Mouse (Mus musculus) limb, embryonic 14.5 days (tissue): ENCODE results near the gene Gpr83. TPM values are rescaled to one million over a fixed set of nuclear protein-coding genes. Genes with fewer than 3 reads are reported as not detected.
"Not testable (repeated sequence)": the region's sequence is repeated elsewhere in the genome, so short reads cannot be mapped to it uniquely, and the experiment has no call there.

ENCODE experiments used
- ATAC-seq: fragments of 200-750 bp; cut with Nextera tagmentation; 2 replicates; pipeline ENCODE4 v1.8.0; 2017; ENCODE audit warnings: low read depth, moderate number of reproducible peaks, moderate TSS enrichment; ENCODE audit not compliant: low FRiP score
- DNase-seq: peaks from one replicate; pipeline ENCODE4 v3.0.0-alpha.2; 2015; ENCODE audit warnings: low spot score
- H3K27ac ChIP-seq: fragments of 300-500 bp; sonication (generic); replicated peaks from 2 replicates; pipeline ENCODE4 v1.5.1; 2014; ENCODE audit warnings: low read depth, mild to moderate bottlenecking, low read length, moderate library complexity, mixed read lengths
- H3K27me3 ChIP-seq: fragments of 300-500 bp; sonication (generic); 2 replicates; pipeline ENCODE4 v1.6.1; 2014; ENCODE audit warnings: low read length, mixed read lengths; ENCODE audit not compliant: control insufficient read depth, insufficient read depth
- H3K36me3 ChIP-seq: fragments of 300-500 bp; sonication (generic); 2 replicates; pipeline ENCODE4 v1.6.1; 2014; ENCODE audit warnings: mild to moderate bottlenecking, low read length, moderate library complexity, mixed read lengths; ENCODE audit not compliant: control insufficient read depth, insufficient read depth
- H3K4me1 ChIP-seq: fragments of 300-500 bp; sonication (generic); 2 replicates; pipeline ENCODE4 v1.6.1; 2014; ENCODE audit warnings: antibody characterized with exemption, low read length, mixed read lengths; ENCODE audit not compliant: control insufficient read depth, insufficient read depth
- H3K4me2 ChIP-seq: fragments of 300-500 bp; sonication (generic); replicated peaks from 2 replicates; pipeline ENCODE4 v1.6.1; 2014; ENCODE audit warnings: low read depth, mild to moderate bottlenecking, low read length, moderate library complexity; ENCODE audit not compliant: severe bottlenecking
- H3K4me3 ChIP-seq: fragments of 300-500 bp; sonication (generic); replicated peaks from 2 replicates; pipeline ENCODE4 v1.5.1; 2014; ENCODE audit warnings: low read length
- H3K9ac ChIP-seq: fragments of 300-500 bp; sonication (generic); 2 replicates; pipeline ENCODE4 v1.6.1; 2014; ENCODE audit warnings: mild to moderate bottlenecking, low read depth, low read length, moderate library complexity; ENCODE audit not compliant: severe bottlenecking
- H3K9me3 ChIP-seq: fragments of 300-500 bp; sonication (generic); 2 replicates; pipeline ENCODE4 v1.6.1; 2016; ENCODE audit warnings: low read length; ENCODE audit not compliant: control insufficient read depth
- POLR2A ChIP-seq: fragments of 200-500 bp; IDR thresholded peaks from 2 replicates; pipeline ENCODE4 v1.8.0; 2012; ENCODE audit warnings: inconsistent platforms, mild to moderate bottlenecking, moderate library complexity, borderline replicate concordance; ENCODE audit not compliant: insufficient read depth, insufficient read length; ENCODE audit errors: extremely low read depth
- WGBS: fragments of 180-500 bp; shearing (Covaris S2); extraction: QIAGEN DNeasy Blood & Tissue Kit; methylation state at CpG from one replicate; pipeline ENCODE4 v1.1.7; 2014; 5-methylcytosine and 5-hydroxymethylcytosine counted together
- polyA plus RNA-seq, 2 experiments: library from polyadenylated mRNA; depleted of rRNA in 1 of 2; stranded (reverse) in 1 of 2; unstranded in 1 of 2; fragments of >200 nt; fragmentation: Nextera tagmentation in 1 of 2; extraction: Ambion mirVana in 1 of 2; gene quantifications; 2 replicates each; pipeline versions ENCODE4 v1.2.1 to v1.2.3; 2012 to 2014

Gene Gpr83
- polyA plus RNA-seq, 2 experiments: 4.5 to 4.8 TPM

- Histone ChIP-seq H3K27ac (no peak overlapping the region), H3K9ac (no peak overlapping the region), H3K4me2 (no peak overlapping the region), H3K27me3 (no peaks in the 10 kb centered on the region), H3K9me3 (no peaks in the 10 kb centered on the region), H3K4me1 (0 out of 2 replicates have a peak, but pooled peaks cover 7% of the 10 kb centered on the region), H3K4me3 (no peak overlapping the region), H3K36me3 (no peaks in the 10 kb centered on the region)
- no peak for DNase-seq
- no peak for ATAC-seq
- WGBS: 79% methylated on average over 2 of the region's 2 CpGs
- no peak for TF ChIP-seq POLR2A
Measured at GRCm38 (mm10) chr9:14870377-14870776, 10.4 kb downstream of the Gpr83 start.

GRCm38 (mm10) chr9:14870802-14871201 is 10.8 kb downstream of the Gpr83 start:
- Histone ChIP-seq H3K4me3 (no peak overlapping the region), H3K4me1 (0 out of 2 replicates have a peak, but pooled peaks cover 7% of the 10 kb centered on the region), H3K9ac (no peak overlapping the region), H3K36me3 (no peaks in the 10 kb centered on the region), H3K27me3 (no peaks in the 10 kb centered on the region), H3K4me2 (no peak overlapping the region), H3K27ac (no peak overlapping the region), H3K9me3 (no peaks in the 10 kb centered on the region)
- 89% methylated on average over 10 of the region's 10 CpGs for WGBS
- DNase-seq (no peak), ATAC-seq (no peak)
- TF ChIP-seq POLR2A: no peak

GRCm38 (mm10) chr9:14871536-14871935 is 11.5 kb downstream of the Gpr83 start:
- no peaks in the 10 kb centered on the region for H3K27me3 ChIP-seq
- H3K4me2 ChIP-seq: no peak overlapping the region
- H3K36me3 ChIP-seq: no peaks in the 10 kb centered on the region
- H3K9me3 ChIP-seq: no peaks in the 10 kb centered on the region
- no peak overlapping the region for H3K4me3 ChIP-seq
- DNase-seq (no peak), ATAC-seq (no peak)
- H3K4me1 ChIP-seq: 0 out of 2 replicates have a peak, but pooled peaks cover 7% of the 10 kb centered on the region
- WGBS: 71% methylated on average over 3 of the region's 3 CpGs
- no peak for TF ChIP-seq POLR2A
- H3K27ac ChIP-seq: no peak overlapping the region
- no peak overlapping the region for H3K9ac ChIP-seq

GRCm38 (mm10) chr9:14872181-14872930 is 12.3 kb downstream of the Gpr83 start:
- Histone ChIP-seq H3K27me3 (no peaks in the 10 kb centered on the region), H3K4me2 (no peak overlapping the region), H3K36me3 (no peaks in the 10 kb centered on the region), H3K4me1 (0 out of 2 replicates have a peak, but pooled peaks cover 7% of the 10 kb centered on the region), H3K9ac (no peak overlapping the region), H3K27ac (no peak overlapping the region), H3K9me3 (no peaks in the 10 kb centered on the region), H3K4me3 (no peak overlapping the region)
- no peak for TF ChIP-seq POLR2A
- 39% methylated on average over 17 of the region's 17 CpGs for WGBS
- no peak for DNase-seq
- no peak for ATAC-seq

GRCm38 (mm10) chr9:14875743-14876507 is 15.9 kb downstream of the Gpr83 start:
- no peak for TF ChIP-seq POLR2A
- WGBS: 84% methylated on average over 5 of the region's 5 CpGs
- H3K9me3 ChIP-seq: no peaks in the 10 kb centered on the region
- no peak overlapping the region for H3K4me2 ChIP-seq
- no peaks in the 10 kb centered on the region for H3K27me3 ChIP-seq
- no peaks in the 10 kb centered on the region for H3K36me3 ChIP-seq
- 0 out of 2 replicates have a peak, but pooled peaks cover 7% of the 10 kb centered on the region for H3K4me1 ChIP-seq
- H3K9ac ChIP-seq: no peak overlapping the region
- DNase-seq (no peak), ATAC-seq (no peak)
- no peak overlapping the region for H3K4me3 ChIP-seq
- no peak overlapping the region for H3K27ac ChIP-seq

GRCm38 (mm10) chr9:14876566-14876965 is 16.6 kb downstream of the Gpr83 start:
- H3K4me1 ChIP-seq, H3K9ac ChIP-seq, ATAC-seq, H3K36me3 ChIP-seq, H3K9me3 ChIP-seq, H3K4me3 ChIP-seq, DNase-seq, H3K27ac ChIP-seq, H3K4me2 ChIP-seq, H3K27me3 ChIP-seq: not testable (repeated sequence)
- 14% methylated on average over 8 of the region's 8 CpGs for WGBS
